Mouse (Mus musculus) megakaryocyte, embryonic 14.5 days (primary cell): ENCODE measurements around the gene Tdrkh.

Experiments used
- FLI1 ChIP-seq: IDR thresholded peaks from 2 replicates; pipeline ENCODE4 v1.6.1; 2012; ENCODE audit warnings: low read length, inconsistent platforms, mixed read lengths
- GATA1 ChIP-seq: IDR thresholded peaks from 3 replicates; pipeline ENCODE4 v1.6.1; 2012; ENCODE audit warnings: mixed read lengths, low read length, inconsistent platforms, borderline replicate concordance

GRCm38 (mm10) chr3:94457055-94457454, 44.0 kb downstream of the Tdrkh start:
- TF ChIP-seq GATA1 (no peak), FLI1 (no peak)
